Mouse (Mus musculus) urinary bladder, postnatal 36 days (tissue): ENCODE data around the gene Ift74.

Source experiments
- DNase-seq, 2 experiments: peaks; one replicate each; pipeline ENCODE4 v3.0.0; 2022; ENCODE audit warnings: low spot score in 2 of 2, mixed read lengths in 1 of 2

The Ift74 gene

GRCm38 (mm10) chr4:94692175-94692574 is 77.9 kb downstream of the Ift74 start:
- no peak for DNase-seq

DNA sequence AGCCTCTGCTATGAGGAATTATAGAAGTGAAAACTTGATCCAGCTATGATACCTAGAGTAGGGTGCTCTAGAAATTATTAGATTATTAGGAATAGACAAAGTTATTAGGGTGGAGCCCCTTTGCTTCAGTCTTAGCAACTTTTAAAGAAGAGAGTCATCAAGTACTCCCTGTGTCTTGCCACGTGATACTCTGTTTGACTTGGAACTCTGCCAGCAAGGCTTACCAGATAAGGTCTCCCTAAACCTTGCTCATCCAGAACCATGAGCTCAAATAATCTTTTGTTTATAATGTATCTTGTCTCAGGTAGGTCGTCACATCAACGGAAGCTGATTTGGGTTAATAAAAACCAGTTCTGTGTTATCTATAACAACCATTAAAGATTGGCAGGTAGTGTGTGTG is 82.1 kb downstream of the Ift74 start:
- no peak for DNase-seq

GRCm38 (mm10) chr4:94711002-94711401 is 96.7 kb downstream of the Ift74 start:
- no peak for DNase-seq

DNA sequence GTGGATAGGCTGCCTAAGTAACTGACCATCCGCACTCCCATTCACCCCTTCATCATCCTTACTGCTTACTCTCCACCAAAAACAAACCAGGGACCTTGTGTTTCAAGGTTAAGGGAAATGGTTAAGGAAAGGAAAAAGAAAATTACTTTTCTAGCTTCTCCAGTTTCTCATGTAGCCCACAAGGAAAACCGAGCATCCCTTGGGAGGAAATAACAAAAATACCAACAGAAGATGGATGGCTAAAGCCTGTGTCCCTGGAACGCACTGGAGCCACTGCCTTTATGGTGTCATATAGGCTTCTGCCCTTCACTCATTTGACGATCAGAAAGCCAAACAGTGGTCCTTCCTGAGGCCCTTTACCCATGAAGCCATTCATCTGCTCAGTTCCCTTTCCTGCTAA is 97.1 kb downstream of the Ift74 start:
- no peak for DNase-seq

GRCm38 (mm10) chr4:94713741-94714140 is 99.5 kb downstream of the Ift74 start:
- no peak for DNase-seq

GRCm38 (mm10) chr4:94715166-94715565 is 100.9 kb downstream of the Ift74 start:
- DNase-seq: no peak

DNA sequence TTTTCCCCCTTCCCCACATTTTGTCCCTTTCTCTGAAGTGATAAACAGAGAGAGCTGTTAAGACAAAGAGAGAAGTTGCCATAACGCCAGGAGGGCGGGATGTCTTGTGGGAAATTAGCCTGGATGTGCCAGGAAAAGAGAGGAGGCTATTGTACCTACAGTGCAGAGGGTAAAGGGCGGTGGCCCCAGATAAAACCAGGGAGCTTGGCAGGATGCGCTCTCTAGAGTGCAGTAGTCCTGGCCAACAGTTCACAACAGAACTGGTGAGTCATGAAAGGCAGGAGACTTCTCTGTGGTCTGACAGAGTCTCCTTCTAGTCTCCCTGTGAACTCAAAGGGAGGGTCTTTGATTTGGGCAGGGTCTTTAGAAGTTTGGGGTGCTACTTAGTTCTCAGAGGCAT is 111.5 kb downstream of the Ift74 start:
- DNase-seq: peak in 1 of 2 experiments; percentile 28

- no peak for DNase-seq
Measured at GRCm38 (mm10) chr4:94732721-94733120, 118.4 kb downstream of the Ift74 start.

DNA sequence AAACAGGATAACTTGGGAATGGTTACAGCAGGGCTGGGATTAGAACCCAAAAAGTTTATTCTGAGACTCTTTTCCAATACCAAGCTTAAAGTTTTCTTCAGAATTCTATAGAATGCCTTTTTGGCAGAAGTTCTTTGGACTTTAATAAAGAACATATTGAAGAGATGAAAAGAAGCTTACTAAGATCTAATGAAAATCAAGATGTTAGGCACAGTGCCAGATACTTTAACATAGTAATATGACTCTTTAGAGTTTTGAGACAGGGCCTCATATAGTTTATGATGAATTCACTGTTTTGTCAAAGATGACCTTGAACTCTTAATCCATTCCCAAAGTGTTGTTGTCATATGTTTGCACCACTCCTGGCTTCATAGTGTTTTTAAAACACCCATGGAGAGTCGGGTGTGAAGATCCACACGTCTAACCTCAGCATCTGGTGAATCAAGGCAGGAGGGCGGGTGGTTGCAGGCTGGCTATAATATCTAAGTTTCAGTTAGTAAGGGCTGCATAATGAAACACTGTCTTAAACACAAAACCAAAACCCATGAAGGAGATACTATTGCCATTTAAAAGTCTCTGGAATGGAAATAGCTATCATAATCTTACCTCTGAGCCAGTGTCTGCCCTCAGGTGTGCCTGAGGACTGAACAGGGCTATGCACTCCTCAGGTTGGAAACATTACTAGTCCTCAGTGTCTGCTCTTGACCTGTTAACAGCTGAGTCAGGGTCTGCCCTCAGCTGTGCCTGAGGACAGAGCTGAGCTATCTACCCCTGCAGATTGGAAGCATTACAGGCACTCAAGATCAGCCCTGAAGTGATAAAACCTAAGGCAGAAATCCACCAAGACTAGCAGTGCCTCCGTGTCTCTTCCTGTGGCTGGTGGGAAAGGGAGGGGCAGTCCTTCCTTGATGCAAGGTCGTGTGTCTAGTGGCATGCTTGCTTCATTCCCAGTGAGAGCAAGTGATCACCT is 123.3 kb downstream of the Ift74 start:
- no peak for DNase-seq

DNA sequence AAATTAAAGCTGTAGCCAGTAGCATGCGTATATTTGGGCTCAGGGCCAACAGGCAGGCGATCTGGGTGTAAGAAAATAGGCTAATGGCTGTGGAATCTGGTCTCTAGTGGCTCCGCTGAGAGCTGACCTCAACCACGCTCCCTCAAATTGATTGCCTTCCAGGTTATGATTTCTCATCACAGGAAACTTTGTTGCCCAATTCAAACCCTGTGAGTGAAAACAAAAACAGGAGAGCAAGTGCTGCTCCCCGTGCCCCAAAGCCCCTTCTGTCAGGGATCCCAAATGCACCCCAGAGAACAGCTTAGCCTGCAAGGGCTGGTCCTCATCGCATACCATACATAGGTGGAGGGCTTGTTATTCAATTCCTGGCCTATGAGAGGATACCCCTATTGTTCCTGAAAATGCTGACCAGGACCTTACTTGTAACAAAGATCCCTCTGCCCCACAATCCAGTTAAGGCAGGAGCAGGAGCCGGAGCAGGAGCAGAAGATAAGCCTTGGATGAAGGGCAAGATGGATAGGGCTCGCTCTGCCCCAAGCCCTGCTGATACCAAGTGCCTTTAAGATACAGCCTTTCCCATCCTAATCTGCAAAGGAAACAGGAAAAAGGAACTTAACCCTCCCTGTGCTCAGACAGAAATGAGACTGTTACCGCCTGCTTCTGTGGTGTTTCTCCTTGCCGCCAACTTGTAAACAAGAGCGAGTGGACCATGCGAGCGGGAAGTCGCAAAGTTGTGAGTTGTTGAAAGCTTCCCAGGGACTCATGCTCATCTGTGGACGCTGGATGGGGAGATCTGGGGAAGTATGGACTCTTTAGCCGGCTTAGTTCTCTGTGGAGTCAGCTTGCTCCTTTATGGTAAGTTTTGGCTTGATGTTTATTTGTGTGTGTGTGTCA is 124.8 kb downstream of the Ift74 start, which contains the start of gene Tek:
Tek (plus strand) TSS at position 452 of the 894 bp plus-strand sequence.
- peak in 1 of 2 experiments; percentile 26 for DNase-seq

GRCm38 (mm10) chr4:94741824-94742223 is 127.5 kb downstream of the Ift74 start:
- no peak for DNase-seq
